Mouse (Mus musculus) layer of hippocampus, adult 9-11 months (tissue): ENCODE measurements around the gene Appbp2.
A peak's percentile ranks its signal among the peaks of the same experiment; 100 is the strongest.
"Not testable (repeated sequence)": the region's sequence is repeated elsewhere in the genome, so short reads cannot be mapped to it uniquely, and the experiment has no call there.

Source experiments
- DNase-seq: peaks from one replicate; pipeline ENCODE4 v3.0.0; 2022

Gene Appbp2

DNA sequence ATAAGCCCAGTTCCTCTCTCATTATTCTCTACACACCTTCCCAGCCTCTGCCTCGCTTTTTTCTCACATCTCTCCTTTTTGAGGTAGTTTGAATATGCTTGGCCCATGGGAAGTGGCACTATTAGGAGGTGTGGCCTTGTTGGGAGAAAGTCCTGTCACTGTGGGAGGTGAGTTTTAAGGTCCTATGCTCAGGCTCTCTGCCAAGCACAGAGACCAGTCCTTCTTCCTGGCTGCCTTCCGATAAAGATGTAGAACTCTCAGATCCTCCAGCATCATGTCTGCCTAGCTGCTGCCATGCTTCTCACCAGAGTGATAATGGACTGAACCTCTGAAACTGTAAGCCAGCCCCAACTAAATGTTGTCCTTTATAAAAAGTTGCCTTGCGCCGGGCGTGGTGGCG, 12.4 kb downstream of the Appbp2 start:
- no peak for DNase-seq

- DNase-seq, result no peak
Measured at GRCm38 (mm10) chr11:85219014-85219413, 15.9 kb downstream of the Appbp2 start.

DNA sequence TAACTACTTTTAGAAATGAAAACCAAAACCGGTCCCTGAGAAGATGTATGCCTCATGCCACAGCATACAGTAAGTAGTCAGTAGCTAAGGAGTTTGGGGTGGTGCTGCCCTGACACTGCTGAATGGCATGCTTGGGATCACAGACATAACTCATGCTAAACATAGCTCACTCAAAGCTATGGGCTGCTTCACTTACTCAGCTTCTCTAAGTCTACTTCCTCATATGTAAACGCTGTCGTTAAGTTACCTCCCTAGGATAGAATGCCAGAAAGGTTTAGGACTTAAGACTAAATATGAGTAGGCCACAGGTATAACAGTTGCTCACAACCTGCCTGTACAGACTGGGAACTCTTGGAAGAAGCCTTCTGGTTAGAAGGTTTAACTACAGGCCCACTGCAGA, 20.3 kb downstream of the Appbp2 start:
- no peak for DNase-seq

DNA sequence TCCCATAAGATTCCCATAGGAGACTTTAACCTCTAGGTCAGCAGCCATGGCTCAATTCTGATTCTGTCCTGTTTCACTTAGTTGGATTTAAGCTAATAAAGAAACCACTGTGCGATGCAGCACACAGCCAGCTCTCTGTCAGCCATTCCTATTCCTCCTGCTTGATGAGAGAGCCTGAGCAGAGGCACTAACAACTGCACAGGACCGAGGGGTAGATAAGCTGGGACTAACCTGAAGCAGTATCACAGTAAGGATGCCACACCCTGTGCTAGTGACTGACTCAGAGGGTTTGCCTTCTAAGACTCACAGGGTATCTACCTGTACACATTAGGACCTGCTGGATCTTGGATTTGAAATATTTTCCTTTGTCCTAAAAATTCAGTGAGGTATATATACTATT, 21.7 kb downstream of the Appbp2 start:
- no peak for DNase-seq

- DNase-seq, result no peak
Measured at GRCm38 (mm10) chr11:85211151-85211550, 23.8 kb downstream of the Appbp2 start.

GRCm38 (mm10) chr11:85206231-85206630, 28.7 kb downstream of the Appbp2 start:
- DNase-seq, result no peak

GRCm38 (mm10) chr11:85198906-85199305, 36.0 kb downstream of the Appbp2 start:
- no peak for DNase-seq

DNA sequence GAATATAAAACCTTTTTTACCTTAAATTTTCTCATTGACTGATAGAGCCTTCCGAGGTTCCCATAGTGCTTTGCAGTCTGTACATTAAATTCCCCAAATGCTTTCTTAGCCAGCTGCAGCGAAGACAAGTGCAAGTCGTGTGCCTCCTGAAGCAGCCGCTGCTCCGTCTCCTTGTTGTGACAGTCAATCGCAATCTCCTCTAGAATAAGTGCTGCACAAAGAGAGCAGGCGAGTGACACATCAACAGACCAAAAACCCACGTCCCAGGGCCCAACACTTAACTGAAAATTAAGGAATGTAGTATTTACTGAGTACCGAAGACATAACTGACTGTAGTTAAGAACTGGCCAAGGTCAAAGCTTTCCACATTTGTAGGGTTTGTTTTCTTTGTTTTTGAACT, 38.9 kb downstream of the Appbp2 start:
- no peak for DNase-seq

DNA sequence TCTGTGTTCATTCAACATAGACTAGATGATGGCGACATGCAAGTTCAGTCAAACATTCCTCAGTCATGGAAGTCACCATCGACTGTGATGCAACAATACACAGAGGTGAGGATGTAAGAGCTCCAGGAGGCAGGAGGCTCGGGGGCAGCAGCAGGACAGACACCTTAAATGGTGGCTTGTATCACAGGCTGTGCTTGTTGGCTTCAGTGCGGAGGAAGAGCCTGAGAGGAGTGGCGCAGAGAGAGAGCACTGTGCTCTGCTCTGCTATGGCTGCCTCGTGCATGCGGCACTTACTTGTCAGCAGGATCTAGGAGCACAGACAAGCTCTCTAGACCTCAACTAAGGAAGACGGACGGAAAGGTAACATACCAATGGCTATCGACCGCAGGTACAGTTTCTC, 40.7 kb downstream of the Appbp2 start:
- DNase-seq, result no peak

- no peak for DNase-seq
Measured at GRCm38 (mm10) chr11:85190741-85191140, 44.2 kb downstream of the Appbp2 start.

- no peak for DNase-seq
Measured at GRCm38 (mm10) chr11:85189110-85189509, 45.8 kb downstream of the Appbp2 start.

DNA sequence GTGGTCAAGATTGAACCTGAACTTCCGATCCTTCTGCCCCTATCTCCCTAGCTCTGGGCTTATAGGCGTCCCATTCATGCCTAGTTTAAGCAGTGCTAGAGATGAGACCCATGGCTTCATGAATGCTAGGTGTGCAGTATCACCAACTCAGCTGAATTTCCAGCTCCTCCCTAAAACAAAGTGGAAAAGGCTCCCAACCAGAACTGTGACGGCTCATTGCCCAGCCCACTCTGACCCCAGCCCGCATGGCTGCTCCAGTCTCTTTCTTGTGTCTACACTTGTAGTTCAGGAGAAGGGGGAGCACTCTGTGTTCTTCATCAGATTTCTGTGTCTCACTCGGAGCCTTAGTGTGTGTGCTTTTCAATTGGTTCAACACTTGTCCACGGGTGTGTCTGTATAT, 50.1 kb downstream of the Appbp2 start:
- no peak for DNase-seq

DNA sequence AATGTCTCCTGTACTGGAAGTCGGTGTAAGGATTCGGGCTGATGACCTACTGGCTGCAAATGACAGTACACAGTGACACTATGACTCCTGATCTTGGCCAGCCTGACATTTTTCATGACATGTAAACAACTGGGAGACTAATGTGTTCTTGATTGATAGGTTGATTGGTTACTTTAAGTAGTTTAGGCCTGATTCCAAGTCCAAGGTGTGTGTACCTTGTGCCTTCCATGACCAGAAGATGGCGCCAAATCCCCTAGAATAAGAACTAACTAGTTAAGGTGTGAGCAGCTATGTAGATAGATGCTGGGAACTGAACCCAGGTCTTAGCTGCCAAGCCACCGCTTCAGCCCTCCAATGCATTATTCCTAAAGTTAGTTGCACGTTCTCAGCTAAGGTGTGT, 50.8 kb downstream of the Appbp2 start:
- no peak for DNase-seq

- DNase-seq, result no peak
Measured at GRCm38 (mm10) chr11:85183284-85183779, 51.6 kb downstream of the Appbp2 start.

GRCm38 (mm10) chr11:85182617-85183283, 52.2 kb downstream of the Appbp2 start:
- peak; percentile 49 for DNase-seq

GRCm38 (mm10) chr11:85178413-85178812, 56.5 kb downstream of the Appbp2 start:
- no peak for DNase-seq

DNA sequence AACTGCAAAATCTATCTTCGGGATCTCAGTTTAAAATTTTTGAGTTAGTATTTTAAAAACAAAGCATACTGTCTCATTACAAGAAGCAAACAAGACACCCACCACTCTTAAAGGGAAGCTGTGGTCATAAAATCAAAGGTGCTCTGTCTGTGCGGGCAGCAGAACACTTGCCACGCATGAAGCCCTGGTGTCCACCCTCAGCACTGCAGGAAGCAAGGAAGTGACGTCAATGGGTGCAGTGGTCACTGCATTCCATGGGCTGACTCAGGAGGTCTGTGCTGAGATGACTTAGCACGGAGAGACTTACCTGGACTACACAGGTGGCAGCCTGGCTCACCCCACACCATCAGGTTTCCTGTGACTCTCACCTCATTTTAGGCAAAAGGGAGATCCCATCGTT, 57.2 kb downstream of the Appbp2 start:
- no peak for DNase-seq

DNA sequence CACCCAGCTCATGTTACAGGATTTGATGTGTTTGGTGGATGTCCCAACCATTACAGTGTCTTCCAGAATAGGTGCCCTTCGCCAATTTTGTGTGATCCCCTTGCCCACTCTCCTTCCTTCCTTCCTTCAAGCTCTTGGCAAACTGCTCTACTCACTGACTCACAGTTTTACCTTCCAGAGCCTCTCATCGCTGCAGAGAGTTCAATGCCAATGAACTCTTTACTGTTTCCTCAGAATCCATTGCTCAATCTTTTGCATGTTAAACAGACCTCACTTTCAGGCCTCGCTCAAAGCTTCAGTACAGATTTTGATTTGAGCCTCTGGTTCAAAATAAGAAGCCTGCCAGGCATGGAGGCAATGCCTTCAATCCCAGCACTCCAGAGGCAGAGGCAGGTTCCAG, 59.0 kb downstream of the Appbp2 start:
- DNase-seq, result no peak

- DNase-seq, result no peak
Measured at GRCm38 (mm10) chr11:85170833-85171232, 64.1 kb downstream of the Appbp2 start.

- peak; percentile 81 for DNase-seq
Measured at GRCm38 (mm10) chr11:85170058-85170740, 64.7 kb downstream of the Appbp2 start, which contains the start of gene 1700125H20Rik. 1700125H20Rik (plus strand) TSS chr11:85170404.

DNA sequence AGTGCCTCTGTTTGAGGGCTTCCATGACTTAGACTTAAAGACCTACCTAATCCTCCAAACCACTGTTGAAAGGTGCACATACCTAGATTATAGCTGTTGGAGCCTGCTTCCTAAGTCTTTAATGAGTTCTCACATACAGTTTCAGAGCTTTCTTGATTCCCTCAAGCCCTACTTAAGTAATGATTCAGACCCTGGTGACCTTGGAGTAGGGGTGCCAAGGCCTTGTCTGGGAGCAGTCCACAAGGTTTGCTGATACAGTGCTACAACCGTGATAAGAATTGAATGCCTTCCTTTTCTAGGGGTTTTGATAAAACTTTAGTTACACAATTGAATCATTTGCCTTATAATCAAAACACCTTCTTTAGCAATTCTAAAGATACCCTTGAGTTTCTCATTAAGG, 67.4 kb downstream of the Appbp2 start:
- DNase-seq, result no peak

DNA sequence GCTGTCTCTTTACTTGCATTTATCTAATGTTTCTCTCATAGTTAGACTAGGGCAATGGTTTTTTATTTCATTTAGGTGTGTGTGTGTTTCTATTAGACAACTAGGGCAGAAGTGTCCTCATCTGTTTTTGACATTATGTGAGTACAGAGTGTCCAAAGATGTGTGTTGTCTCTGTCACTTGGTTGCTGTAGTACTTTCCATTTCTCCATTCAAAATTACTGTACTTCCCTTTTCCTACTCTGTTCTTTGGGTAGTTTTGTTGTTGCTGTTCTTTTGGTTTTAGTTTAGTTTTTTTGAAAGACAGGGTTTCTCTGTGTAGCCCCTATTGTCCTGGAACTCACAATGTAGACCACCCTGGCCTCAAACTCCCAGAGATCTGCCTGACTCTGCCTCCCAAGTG, 70.6 kb downstream of the Appbp2 start:
- DNase-seq, result no peak

- not testable (repeated sequence) for DNase-seq
Measured at GRCm38 (mm10) chr11:85163014-85163413, 71.9 kb downstream of the Appbp2 start.

DNA sequence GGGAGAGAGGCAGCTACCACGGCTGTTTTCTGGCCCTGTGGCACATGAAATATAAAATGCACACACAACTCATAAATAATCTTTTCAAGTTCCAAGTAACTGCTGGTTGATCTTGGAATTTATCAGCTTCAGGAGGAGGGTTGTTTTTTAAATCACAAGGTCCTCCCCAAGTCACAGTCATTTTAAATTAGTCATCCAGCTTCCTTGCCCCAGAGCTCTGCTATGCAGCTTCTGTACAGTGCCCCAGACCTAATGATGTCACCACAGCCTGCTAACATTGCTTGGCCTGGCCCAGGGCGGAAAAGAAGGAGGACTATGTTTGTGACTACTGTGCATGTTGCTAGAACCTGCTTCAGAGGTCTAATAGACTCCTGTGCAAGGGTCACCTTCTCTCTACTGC, 77.6 kb downstream of the Appbp2 start:
- no peak for DNase-seq
